Mouse (Mus musculus): ENCODE data around the gene Kazn. TPM values are rescaled to one million over a fixed set of nuclear protein-coding genes. Genes with fewer than 3 reads are reported as not detected.

Gene Kazn
- total RNA-seq, 2 experiments from 2014 or later, result 41.1 to 42.9 TPM

DNA sequence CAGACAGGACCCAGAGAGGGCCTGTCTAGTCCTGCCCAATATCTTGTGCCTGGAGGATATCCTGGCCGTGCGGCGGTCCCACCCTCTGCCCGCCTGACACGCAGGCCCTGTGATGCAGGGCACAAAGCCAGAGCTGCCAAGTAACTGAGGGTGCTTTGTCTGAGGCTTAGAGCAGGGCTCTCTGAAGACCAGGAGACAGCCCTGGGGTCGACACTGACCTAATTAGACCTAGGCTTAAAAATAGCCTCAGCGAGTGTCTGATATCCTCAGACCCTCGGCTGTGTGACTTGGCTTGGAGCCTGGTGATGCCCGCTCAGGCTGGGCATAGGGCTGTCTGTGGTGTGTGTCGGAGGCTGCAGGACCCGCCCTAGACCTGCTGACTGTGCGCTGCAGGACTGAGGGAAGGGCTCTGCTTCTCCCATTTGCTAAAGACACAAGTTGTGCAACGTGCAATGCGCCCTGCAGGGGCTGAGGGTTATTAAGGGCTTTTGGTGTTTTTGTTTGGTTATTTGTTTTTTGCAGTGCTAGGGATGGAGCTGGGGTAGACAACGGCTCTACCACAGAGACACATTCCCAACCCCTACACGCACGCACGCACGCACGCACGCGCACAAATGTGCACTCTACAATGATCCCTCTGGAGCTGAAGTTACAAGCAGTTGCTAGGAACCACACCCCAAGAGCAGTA, 181.5 kb downstream of the Kazn start:
- Histone ChIP-seq H3K27ac (peak overlapping the region; percentile 78), H3K4me3 (no peak overlapping the region)
- no peak; the same call in 1 of the 2 replicates for TF ChIP-seq CTCF (conservative IDR thresholded peaks at IDR 0.05)
- DNase-seq (ENCODE audit: low spot score in 2 of 2), result peak; percentile 31 to 34

DNA sequence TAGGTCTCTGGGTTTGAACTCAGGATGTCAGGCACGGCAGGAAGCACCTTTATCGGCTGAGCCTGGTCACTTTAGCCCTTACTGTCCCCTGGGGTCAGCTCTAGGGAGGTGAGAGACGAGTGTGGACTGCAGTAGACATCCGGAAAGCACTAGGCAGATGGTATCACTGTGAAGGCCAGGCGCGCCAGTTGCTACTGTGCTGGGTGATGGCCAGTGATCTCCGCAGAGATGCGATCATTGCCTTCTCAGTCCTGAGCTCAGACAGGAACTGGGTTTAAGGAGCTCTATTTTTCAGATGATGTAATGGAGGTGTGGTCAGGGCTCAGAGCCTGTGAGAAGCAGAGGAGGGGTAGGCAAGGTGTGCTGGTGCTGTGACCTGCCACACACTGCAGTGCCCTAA, 183.6 kb downstream of the Kazn start:
- Histone ChIP-seq H3K27ac (no peak overlapping the region), H3K4me3 (no peak overlapping the region)
- TF ChIP-seq CTCF (conservative IDR thresholded peaks at IDR 0.05), result no peak
- DNase-seq (ENCODE audit: low spot score in 2 of 2), result no peak

DNA sequence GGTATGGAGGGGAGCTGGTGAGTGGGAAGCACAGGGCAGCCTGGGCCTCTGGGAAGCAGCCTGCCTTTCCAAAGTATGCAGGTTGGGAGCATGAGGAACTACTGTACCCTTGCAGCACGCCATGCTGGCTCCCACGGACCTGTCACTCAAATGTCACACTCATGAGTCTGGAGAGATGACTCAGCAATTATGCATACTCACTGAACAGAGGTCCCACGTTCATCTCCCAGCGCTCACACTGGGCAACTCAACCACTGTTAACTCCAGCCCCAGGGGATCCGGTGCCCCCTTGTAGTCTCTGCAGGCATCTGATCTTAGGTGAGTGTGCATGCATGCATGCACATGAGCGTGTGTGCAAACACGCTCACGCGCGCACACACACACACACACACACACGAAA, 184.6 kb downstream of the Kazn start:
- no peak overlapping the region for H3K4me3 ChIP-seq
- no peak for DNase-seq (ENCODE audit: low spot score in 2 of 2)
- TF ChIP-seq CTCF (conservative IDR thresholded peaks at IDR 0.05), result no peak
- peak overlapping the region; percentile 55; the same call in 1 of the 2 replicates for H3K27ac ChIP-seq

DNA sequence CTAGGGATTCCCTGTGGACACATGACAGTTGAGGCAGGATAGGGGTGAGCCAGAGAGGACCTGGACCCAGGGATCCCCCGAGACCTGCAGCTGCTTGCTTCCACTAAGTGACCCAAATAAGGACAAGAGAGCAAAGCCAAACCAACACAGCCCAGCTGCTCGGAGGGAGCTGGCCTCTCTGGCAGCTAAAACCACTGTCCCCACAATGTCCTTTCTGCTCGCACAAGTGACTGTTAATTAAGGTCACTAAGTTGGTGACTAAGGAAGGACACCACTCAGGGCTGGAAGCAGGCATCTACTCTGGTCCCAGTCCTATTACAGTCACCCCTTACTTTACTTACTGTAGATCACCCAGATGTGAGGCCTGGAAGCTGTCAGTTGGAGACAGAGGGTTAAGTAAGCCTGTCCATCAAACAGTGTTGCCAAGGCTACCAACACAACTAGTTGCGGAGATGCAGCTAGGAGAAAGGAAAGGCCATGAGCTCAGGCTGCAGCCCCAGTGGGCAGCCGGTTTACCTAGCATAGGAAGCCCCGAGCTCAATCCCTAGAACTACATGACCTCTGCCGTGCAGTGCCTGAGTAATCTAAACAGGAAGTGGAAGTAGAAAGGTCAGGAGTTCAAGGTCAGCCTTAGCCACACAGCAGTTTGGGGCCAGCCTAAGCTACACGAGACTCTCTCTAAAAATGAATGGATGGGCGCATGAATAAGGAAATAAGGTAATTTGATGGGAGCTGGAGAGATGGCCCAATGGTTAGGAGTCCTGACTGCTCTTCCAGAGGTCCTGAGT, 185.3 kb downstream of the Kazn start:
- TF ChIP-seq CTCF (conservative IDR thresholded peaks at IDR 0.05), result no peak
- DNase-seq (ENCODE audit: low spot score in 2 of 2), result no peak
- H3K27ac ChIP-seq, result peak overlapping the region; percentile 55; the same call in 1 of the 2 replicates
- no peak overlapping the region for H3K4me3 ChIP-seq

DNA sequence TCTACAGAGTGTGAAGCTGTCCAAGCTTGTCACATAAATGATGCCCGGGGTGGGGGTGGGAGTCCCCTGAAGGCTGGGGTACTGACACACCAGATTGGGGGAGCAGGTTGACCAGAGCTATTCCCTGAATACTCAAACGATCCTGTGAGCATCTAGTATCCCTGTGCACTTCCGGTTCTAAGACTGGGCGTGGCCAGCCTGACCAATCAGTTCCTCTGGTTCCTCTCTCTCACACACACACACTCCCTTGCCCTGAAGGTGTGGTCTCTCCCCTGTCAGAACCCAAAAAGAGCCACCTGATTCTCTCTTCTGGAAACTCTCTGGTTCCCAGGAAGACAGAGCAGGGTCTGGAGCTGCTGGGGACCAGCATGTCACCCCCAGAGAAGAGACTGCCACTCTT, 185.9 kb downstream of the Kazn start:
- DNase-seq (ENCODE audit: low spot score in 2 of 2), result no peak
- Histone ChIP-seq H3K27ac (peak overlapping the region; percentile 55; the same call in 1 of the 2 replicates), H3K4me3 (no peak overlapping the region)
- no peak for TF ChIP-seq CTCF (conservative IDR thresholded peaks at IDR 0.05)

DNA sequence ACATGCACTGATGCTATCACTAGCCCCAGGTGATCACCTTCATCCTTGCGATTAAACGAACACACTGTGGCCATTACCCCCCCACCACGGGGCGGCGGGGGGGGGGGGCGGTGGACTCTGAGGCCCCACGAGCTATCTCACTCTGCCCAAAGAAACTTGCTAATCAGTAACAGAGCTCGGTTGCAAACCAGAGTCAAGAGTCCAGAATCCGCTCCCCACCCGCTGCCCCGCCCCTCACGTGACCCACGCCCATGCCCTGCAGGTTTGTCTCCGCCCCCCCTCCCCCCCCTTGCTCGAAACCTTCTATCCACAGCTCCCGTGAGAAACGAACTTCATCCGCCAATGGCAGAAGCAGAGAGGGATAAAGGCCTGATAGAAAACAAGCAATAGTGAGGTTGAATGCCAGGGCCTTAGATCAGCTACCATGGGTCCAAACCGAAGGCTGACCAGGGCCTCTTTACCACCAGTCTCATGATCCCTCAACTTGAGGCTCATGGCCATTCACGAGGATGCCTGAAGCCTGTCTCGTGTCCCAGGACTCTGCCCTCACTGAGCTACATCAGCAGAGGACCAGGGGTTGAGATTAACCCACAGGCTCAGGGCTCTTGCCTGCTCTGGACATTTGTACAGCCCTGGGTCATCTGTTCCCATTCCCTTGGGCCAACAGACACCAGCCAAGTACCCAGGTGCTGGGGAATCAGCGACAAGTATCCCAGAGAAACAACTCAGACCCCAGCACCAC, 186.6 kb downstream of the Kazn start:
- TF ChIP-seq CTCF (conservative IDR thresholded peaks at IDR 0.05), result no peak
- H3K27ac ChIP-seq, result no peak overlapping the region; the same call in 1 of the 2 replicates
- no peak for DNase-seq (ENCODE audit: low spot score in 2 of 2)

More for the DNA sequence above, 186.6 kb downstream of the Kazn start:
- no peak overlapping the region for H3K4me3 ChIP-seq

Other genes with a start within 250 kb of the Kazn start
- gene Fhad1, start 224.3 kb downstream of the Kazn start, total RNA-seq (2021), result 10 to 100 TPM in 1 of 2 experiments, 1 to 10 TPM in 1; 8.8 to 13.0 TPM
- 1 to 10 TPM; 3.9 to 4.5 TPM for gene Tmem51, start 155.1 kb downstream of the Kazn start, total RNA-seq (2021)

All from layer of hippocampus, adult 2 months (tissue).